Mouse (Mus musculus) cerebellum, postnatal 10 days (tissue): ENCODE measurements at regions not wholly inside any gene's neighbourhood (a gene's known extent, or its start where the extent isn't known, plus 50 kb on each side); places are given as distances from the start of the nearest gene placed in this dataset.

Source experiments
- DNase-seq, 2 experiments: peaks; one replicate each; pipeline ENCODE4 v3.0.0; 2021; ENCODE audit warnings: mixed read lengths in 2 of 2

- peak; percentile 35 to 44 for DNase-seq
Observed at GRCm38 (mm10) chr14:76247664-76248063, 137.0 kb downstream of the Nufip1 start.

DNA sequence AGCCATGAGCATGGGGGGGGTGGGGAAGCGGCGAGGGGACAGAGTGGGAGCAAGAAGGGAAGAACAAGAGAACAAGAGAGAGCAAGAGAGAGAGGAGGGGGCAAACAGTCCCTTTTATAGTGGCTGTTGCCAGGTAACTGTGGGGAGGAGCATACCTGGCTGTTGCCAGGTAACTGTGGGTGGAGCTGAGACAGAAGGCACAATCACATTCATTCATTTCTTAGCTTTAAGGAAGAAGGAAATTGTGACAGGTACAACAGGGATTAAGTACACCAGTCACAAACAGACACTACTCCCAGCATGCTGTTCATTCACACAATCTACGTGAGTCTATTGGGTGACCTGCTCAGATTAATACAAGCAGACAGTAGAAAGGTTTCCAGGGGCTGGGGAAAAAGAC is 143.2 kb downstream of the Nufip1 start:
- no peak for DNase-seq

GRCm38 (mm10) chr14:76254565-76255501 is 144.1 kb downstream of the Nufip1 start:
- DNase-seq = peak; percentile 79 to 87

DNA sequence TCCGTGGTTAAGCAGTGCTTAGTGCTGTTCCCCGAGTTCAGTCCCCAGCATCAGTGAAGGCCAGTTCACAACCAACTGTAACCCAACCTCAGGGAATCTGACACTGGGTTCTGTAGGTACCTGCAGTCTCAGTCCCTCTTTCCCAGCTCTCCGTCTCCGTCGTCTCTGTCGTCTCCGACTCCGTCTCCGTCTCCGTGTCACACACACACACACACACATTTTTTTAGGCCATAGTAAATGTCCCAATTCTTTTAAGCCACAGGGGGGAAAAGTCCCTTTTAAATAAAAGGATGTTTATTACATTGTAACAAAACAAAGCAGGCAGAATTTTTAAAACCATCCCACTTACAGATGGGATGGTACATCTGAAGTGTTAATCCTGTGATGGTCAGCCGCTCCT is 145.3 kb downstream of the Nufip1 start:
- no peak for DNase-seq

- no peak for DNase-seq
Observed at GRCm38 (mm10) chr14:76258626-76259025, 147.9 kb downstream of the Nufip1 start.

DNA sequence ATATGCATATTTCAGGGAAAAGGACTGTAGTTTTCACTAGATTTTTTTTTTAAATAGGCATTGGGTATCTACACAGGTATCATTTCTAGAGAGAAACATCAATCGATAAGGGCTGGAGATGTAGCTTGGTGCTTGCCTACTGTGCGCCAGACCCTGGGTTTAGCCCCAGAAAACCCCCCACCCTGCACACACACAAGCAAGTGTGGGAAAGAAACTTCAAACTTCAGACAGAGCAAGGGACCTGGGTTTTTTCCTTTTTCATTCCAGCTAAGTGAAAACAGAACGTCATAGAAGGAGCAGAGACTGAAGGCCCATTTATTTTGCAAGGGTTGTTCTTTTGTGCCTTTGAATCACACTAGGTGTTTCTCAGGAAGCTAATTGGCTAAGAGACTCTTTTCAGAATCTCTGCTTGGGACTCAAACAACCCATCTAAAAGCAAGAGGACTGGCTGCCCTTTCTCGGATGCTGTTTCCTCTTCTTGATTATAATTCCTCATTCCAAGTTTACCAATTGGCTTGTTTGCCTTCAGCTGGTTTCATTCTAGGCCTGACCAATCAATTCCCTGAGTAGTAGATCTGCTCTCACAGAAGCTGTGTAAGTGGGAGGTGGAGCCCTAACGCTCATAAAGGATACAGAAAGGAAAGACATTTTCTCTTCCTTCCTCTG is 150.1 kb downstream of the Nufip1 start:
- DNase-seq = no peak

GRCm38 (mm10) chr14:76263682-76264081 is 151.1 kb upstream of the Tsc22d1 start:
- no peak for DNase-seq

GRCm38 (mm10) chr14:76265819-76266218 is 148.9 kb upstream of the Tsc22d1 start:
- DNase-seq = no peak

DNA sequence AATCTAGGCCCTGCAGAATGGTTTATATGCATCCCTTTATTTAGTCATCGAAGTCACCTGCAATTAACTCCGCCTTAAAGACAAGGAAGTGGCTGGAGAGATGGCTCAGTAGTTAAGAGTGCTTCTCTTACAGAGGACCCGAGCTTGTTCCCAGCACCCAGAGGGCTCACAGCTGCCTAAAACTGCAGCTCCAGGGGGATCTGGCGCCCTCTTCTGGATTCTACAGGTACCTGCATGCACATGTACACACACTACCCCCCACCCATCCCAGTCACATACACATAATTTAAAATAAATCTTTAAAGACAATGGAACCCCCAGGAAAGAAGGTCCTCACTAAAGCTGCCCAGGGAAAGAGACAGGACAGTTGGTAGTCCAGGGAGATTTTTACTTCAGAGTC is 148.5 kb upstream of the Tsc22d1 start:
- no peak for DNase-seq

- DNase-seq = no peak
Observed at GRCm38 (mm10) chr14:76267091-76267490, 147.7 kb upstream of the Tsc22d1 start.

DNA sequence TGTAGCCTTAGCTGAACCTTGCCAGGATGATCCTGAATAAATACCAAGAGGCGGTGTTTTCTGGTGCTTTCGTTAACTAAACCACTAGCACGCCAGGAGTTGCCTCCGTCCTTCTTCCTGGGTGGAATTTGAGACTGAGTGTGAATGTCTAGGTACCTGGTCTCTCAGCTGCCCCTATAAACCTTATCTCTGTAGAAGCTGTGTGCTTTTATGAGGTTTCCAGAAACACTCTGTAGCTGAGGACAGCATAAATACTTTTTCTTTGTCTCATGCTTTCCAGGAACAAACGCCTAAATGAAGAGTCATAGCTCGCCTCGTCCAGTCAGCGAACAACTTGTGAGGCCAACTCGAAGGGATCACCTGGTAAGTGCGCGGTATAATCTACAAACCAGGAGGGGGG is 143.6 kb upstream of the Tsc22d1 start:
- DNase-seq = no peak

DNA sequence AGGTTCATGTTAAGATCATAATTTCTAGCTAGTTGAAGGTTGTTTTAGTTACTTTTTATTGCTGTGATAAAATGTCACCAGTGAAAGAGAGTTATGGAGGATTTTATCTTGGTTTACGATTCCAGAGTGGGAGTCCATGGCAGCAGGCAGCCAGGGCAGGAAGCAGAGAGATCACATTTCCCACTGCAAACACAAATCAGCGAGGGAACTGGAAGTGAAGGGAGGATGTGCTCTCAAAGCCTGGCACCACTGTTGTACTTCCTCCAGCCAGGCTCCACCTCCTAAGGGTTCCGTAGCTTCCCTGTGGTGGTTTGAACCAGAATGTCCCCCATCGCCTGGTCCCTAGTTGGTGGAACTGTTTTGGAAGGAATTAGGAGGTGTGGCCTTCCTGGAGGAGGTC is 141.9 kb upstream of the Tsc22d1 start:
- no peak for DNase-seq

DNA sequence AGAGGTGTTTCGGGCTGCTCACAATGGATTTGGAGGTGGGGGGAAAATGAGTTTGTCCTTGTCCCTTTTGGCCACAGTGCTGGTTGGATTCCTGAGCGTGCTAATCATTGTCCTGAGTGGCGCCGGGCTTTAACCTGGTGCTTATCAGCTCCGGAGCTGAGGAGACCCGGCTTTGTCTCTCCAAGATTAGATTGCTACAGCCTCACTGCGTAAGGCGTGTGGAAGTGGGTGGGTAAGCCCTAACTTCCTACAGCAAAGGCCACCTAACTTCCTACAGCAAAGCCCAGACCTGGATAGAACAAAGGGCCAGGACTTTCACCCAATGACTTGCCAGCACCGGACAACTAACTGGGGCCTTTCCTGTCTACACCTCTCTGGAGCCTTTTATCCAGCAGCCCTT is 138.1 kb upstream of the Tsc22d1 start:
- no peak for DNase-seq

- no peak for DNase-seq
Observed at GRCm38 (mm10) chr14:76278751-76279450, 135.9 kb upstream of the Tsc22d1 start.

- no peak for DNase-seq
Observed at GRCm38 (mm10) chr14:76279561-76279960, 135.2 kb upstream of the Tsc22d1 start.

DNA sequence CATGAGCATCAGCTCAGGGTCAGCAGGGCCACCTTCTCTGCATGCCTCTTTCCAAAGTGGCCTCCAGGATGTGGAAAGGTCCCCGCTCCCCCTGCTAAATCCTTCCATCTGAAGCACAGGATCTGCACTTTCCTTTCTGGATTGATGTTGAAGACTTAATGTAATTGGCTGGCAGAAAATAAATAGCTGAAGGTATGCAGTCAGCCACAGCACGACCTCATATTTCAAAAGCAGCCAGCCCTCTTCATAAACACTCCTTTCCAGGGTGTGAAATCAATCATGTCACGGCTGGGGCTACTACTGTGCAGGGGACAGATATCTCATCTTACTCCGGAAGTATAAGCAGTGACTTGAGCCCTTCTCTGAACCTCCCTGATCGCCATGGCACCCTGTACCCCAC is 132.9 kb upstream of the Tsc22d1 start:
- no peak for DNase-seq

DNA sequence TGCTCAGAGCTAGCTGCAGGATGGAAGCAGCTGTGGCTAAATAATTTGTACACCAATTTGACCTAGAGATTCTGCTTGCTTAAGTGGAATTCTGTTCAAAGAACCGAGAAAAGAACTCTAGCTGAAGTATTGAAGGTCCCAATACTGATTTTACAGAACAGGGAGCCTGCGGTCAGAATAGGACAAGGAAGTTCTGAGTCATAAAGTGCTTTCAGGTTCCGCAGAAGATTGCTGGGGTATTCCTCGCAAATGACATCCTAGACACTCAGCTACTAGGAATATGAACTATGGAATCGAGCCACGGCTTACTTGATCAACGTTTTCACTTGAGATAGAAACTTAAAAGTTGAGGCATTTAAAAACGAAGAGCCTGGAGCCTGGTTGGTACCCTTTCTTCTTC is 127.0 kb upstream of the Tsc22d1 start:
- no peak for DNase-seq

DNA sequence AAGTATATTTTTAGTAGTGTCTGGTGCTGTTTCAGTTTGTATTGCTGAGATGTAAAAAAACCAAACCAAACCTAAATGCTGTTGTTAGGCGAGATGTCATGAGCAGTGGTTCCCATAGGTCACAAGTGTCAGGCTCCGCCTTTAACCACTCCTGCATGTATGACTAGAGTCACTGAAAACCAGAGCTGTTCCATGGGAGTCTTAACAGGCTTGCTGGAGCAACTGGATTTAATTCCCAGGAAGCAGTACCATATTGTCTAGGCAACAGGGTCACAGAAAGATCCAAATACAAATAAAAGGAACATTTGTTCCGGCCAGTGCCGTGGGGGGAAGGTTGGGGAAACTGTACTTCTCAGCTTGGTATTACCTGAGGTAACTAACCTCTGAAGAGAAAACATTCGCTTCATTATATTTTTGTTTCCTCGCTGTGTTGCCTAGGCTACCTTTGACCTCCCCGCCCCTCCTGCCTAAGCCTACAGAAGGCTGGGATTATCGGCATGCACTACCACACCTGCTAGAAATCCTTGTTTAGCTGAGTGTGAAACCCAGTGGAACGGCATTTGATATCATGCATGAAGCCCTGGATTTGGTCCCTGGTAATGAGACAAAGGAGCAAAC is 124.3 kb upstream of the Tsc22d1 start:
- DNase-seq = no peak

GRCm38 (mm10) chr14:76292211-76292610 is 122.5 kb upstream of the Tsc22d1 start:
- no peak for DNase-seq

DNA sequence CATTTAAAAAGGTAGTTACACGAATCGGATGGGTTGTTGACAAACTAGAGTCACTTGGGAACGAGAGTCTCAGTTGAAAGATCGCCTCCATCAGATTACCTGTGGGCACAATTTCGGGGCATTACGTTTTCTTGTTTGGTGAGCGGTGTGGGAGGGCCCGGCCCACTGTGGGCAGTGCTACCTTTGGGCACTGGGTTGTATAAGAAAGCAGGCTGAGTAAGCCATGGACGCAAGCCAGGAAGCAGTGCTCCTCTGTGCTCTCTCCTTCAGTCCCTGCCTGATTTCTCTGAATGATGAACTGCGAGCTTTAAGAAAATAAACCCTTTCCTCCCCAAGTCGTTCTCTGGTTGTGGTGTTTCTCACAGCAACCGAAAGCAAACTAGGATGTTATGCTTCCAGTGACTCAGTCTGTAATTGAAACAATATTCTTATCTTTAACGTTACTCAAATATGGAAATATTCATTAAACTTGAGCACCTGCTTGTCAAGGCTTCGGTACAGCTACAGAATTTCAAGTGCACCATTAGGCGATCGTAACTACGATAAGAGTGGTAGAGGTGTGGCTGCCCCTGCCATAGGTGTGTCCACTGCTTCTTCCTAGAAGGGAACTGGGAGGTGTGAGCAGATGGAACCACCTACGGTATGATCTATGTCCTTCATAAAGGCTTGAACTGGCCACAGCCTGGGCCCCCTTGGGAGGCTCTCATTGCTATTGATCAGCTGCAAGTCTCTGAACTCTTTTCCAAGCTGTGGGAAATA is 119.2 kb upstream of the Tsc22d1 start:
- DNase-seq = no peak

DNA sequence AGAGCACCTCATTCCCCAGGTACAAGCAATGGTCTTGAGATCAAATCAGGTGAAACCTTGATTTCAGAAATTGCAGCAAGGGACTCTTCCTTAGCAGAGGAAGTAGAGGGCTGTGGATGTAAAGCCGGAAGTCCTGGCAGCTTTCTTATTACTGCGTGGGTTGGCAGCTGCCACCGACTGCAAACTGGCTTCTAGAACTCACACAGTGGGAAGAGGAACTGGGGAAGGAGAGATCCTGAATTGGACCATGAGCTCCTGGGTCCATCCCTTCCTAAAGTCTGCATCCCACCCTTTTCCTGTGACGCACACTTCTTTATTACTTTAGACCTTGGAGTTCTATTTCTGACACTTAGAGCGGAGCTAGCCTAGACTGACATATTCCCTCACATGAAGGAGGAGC is 116.9 kb upstream of the Tsc22d1 start:
- DNase-seq = no peak

- no peak for DNase-seq
Observed at GRCm38 (mm10) chr14:76302322-76302991, 112.3 kb upstream of the Tsc22d1 start.
